ENCODE assay signal across 9 mouse cellular contexts in the genomic region with DNA sequence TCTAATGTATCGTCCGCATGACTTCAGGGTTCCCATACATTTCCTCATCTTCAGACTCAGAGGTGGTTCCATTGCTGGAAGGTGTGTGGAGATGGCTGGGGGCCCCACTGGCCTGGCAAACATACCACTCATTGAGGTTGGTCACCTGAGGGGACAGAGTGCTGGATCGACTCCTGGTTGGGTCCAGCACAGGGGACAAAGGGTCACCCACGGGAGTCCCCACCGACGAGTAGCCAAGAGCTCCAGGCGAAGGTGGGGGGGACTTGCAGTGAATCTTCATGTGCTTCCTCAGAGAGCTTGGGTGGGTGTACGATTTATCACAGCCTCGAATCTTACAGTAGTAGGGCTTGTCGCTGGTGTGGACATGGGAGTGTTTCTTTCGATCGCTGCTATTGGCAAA. TPM values are rescaled to one million over a fixed set of nuclear protein-coding genes. Genes with fewer than 3 reads are reported as not detected.
"Had no signal": no experiment of that assay in that cellular context is flagged by ENCODE, and none has a peak within 500 bp of the region (broad histone marks: within the 10 kb centered on the region; RNA-seq: fewer than 3 reads in every experiment).

No protein-coding gene starts in this region.

RNA-seq across cellular contexts. Expression of gene Zic5, which starts 6.1 kb away (rescaled TPM):
- polyA plus RNA-seq: liver, postnatal 0 days; lung, embryonic 15.5 days; macrophage; small intestine, adult 2 months; stomach, embryonic 16.5 days; thymus, postnatal 0 days had no signal

RNA-seq across cellular contexts. Expression of gene Gm5089, which starts 8.4 kb away (rescaled TPM):
- polyA plus RNA-seq: kidney, postnatal 0 days; liver, embryonic 13.5 days; liver, postnatal 0 days; lung, embryonic 15.5 days; macrophage; myocyte; small intestine, adult 2 months; stomach, embryonic 16.5 days; thymus, postnatal 0 days had no signal

RNA-seq across cellular contexts. Expression of gene Zic2, which starts 15.9 kb away (rescaled TPM):
- polyA plus RNA-seq: kidney, postnatal 0 days; liver, embryonic 13.5 days; liver, postnatal 0 days; lung, embryonic 15.5 days; macrophage; small intestine, adult 2 months; stomach, embryonic 16.5 days; thymus, postnatal 0 days had no signal

RNA-seq across cellular contexts. Expression of gene Gm10837, which starts 31.1 kb away (rescaled TPM):
- polyA plus RNA-seq: kidney, postnatal 0 days; liver, embryonic 13.5 days; liver, postnatal 0 days; lung, embryonic 15.5 days; macrophage; myocyte; small intestine, adult 2 months; stomach, embryonic 16.5 days; thymus, postnatal 0 days had no signal
